Mouse (Mus musculus) heart, adult 2 months (tissue): ENCODE measurements at regions not wholly inside any gene's neighbourhood (a gene's known extent, or its start where the extent isn't known, plus 50 kb on each side); places are given as distances from the start of the nearest gene placed in this dataset.

Experiments used
- DNase-seq, 2 experiments: peaks; one replicate each; pipeline ENCODE4 v3.0.0; 2021
- H3K27ac ChIP-seq: fragments of 200-600 bp; 2 replicates; pipeline ENCODE4 v1.8.1; 2022
- H3K27me3 ChIP-seq: fragments of 200-500 bp; 2 replicates; pipeline ENCODE4 v1.6.1; 2012; ENCODE audit warnings: mild to moderate bottlenecking, low read length, inconsistent platforms, mixed read lengths; ENCODE audit not compliant: control insufficient read depth, insufficient read depth
- H3K36me3 ChIP-seq: fragments of 200-500 bp; 2 replicates; pipeline ENCODE4 v1.6.1; 2012; ENCODE audit warnings: low read length, inconsistent platforms; ENCODE audit not compliant: control insufficient read depth, insufficient read depth
- H3K4me1 ChIP-seq: fragments of 200-500 bp; 2 replicates; pipeline ENCODE4 v1.6.1; 2011; ENCODE audit warnings: low read length; ENCODE audit not compliant: control insufficient read depth, insufficient read depth
- H3K4me3 ChIP-seq: fragments of 200-600 bp; 2 replicates; pipeline ENCODE4 v1.8.1; 2022
- H3K79me2 ChIP-seq: fragments of 200-500 bp; replicated peaks from 2 replicates; pipeline ENCODE4 v1.6.1; 2012; ENCODE audit warnings: mild to moderate bottlenecking, inconsistent platforms, low read length, moderate library complexity, mixed read lengths; ENCODE audit not compliant: control insufficient read depth, insufficient read depth
- H3K9ac ChIP-seq: fragments of 200-500 bp; 2 replicates; pipeline ENCODE4 v1.6.1; 2012; ENCODE audit warnings: low read depth, mild to moderate bottlenecking, control low read depth, inconsistent platforms, low read length, mixed read lengths
- CTCF ChIP-seq: fragments of 200-600 bp; IDR thresholded peaks from 2 replicates; pipeline ENCODE4 v1.8.1; 2022; ENCODE audit warnings: antibody characterized with exemption, mild to moderate bottlenecking, moderate library complexity
- EP300 ChIP-seq: fragments of 200-500 bp; IDR thresholded peaks from 2 replicates; pipeline ENCODE4 v1.6.1; 2011; ENCODE audit warnings: low read depth, low read length, control low read depth; ENCODE audit not compliant: insufficient read depth
- POLR2A ChIP-seq: fragments of 200-500 bp; IDR thresholded peaks from 2 replicates; pipeline ENCODE4 v1.6.1; 2011; ENCODE audit warnings: mild to moderate bottlenecking, low read depth, low read length, control low read depth; ENCODE audit not compliant: insufficient read depth
- WGBS: fragments of 180-500 bp; shearing (Covaris S2); methylation state at CpG from one replicate; pipeline ENCODE4 v1.1.7; 2018; 5-methylcytosine and 5-hydroxymethylcytosine counted together
- intact Hi-C: fragments of 180-260 bp; cut with DNase I; formaldehyde crosslinking; loops from one replicate; pipeline ENCODE4 v1.15.1; 2025

- H3K79me2 ChIP-seq = no peaks in the 10 kb centered on the region
- no peaks in the 10 kb centered on the region; the same call in 1 of the 2 replicates for H3K4me1 ChIP-seq
- intact Hi-C loops = loop anchor here (5.0 kb wide), 1 partner anchor 85 kb away; no protein-coding TSS in a partner anchor
- no peak overlapping the region for H3K4me3 ChIP-seq
- 90% methylated on average over 2 of the region's 2 CpGs for WGBS
- H3K27me3 ChIP-seq = no peaks in the 10 kb centered on the region
- no peak overlapping the region for H3K9ac ChIP-seq
- DNase-seq = no peak
- no peak overlapping the region for H3K27ac ChIP-seq
- TF ChIP-seq EP300 (no peak), CTCF (no peak), POLR2A (no peak)
- H3K36me3 ChIP-seq = no peaks in the 10 kb centered on the region
These were observed 441.6 kb upstream of the Tnp1 start for GRCm38 (mm10) chr1:73457261-73457660.

GRCm38 (mm10) chr1:73456359-73457062 is 440.8 kb upstream of the Tnp1 start:
- 55% methylated on average over 8 of the region's 8 CpGs for WGBS
- Histone ChIP-seq H3K36me3 (no peaks in the 10 kb centered on the region), H3K79me2 (no peaks in the 10 kb centered on the region), H3K9ac (no peak overlapping the region), H3K4me3 (no peak overlapping the region), H3K27me3 (no peaks in the 10 kb centered on the region), H3K27ac (no peak overlapping the region), H3K4me1 (no peaks in the 10 kb centered on the region; the same call in 1 of the 2 replicates)
- intact Hi-C loops = loop anchor here (5.0 kb wide), 1 partner anchor 84 kb away; no protein-coding TSS in a partner anchor
- TF ChIP-seq CTCF (no peak), EP300 (no peak), POLR2A (no peak)
- DNase-seq = no peak

- no peak overlapping the region for H3K9ac ChIP-seq
- no peak overlapping the region for H3K27ac ChIP-seq
- H3K4me3 ChIP-seq = no peak overlapping the region
- no peaks in the 10 kb centered on the region for H3K36me3 ChIP-seq
- no peaks in the 10 kb centered on the region; the same call in 1 of the 2 replicates for H3K4me1 ChIP-seq
- H3K79me2 ChIP-seq = no peaks in the 10 kb centered on the region
- no peaks in the 10 kb centered on the region for H3K27me3 ChIP-seq
- TF ChIP-seq EP300 (no peak), CTCF (no peak), POLR2A (no peak)
- 35% methylated on average over 6 of the region's 6 CpGs for WGBS
- DNase-seq = no peak
- intact Hi-C loops = no loop called here
These were observed 428.6 kb upstream of the Tnp1 start for GRCm38 (mm10) chr1:73444216-73444890.

GRCm38 (mm10) chr1:73438385-73438784 is 422.7 kb upstream of the Tnp1 start:
- H3K4me1 ChIP-seq = no peaks in the 10 kb centered on the region
- no peaks in the 10 kb centered on the region for H3K27me3 ChIP-seq
- no peaks in the 10 kb centered on the region for H3K79me2 ChIP-seq
- intact Hi-C loops = no loop called here
- TF ChIP-seq CTCF (no peak), EP300 (no peak), POLR2A (no peak)
- no peak overlapping the region for H3K9ac ChIP-seq
- no peak overlapping the region for H3K27ac ChIP-seq
- no peak for DNase-seq
- WGBS = 48% methylated on average over 8 of the region's 8 CpGs
- no peak overlapping the region for H3K4me3 ChIP-seq
- no peaks in the 10 kb centered on the region for H3K36me3 ChIP-seq

- no peak overlapping the region for H3K4me3 ChIP-seq
- H3K4me1 ChIP-seq = no peaks in the 10 kb centered on the region
- intact Hi-C loops = no loop called here
- DNase-seq = no peak
- WGBS = 91% methylated on average over 4 of the region's 4 CpGs
- TF ChIP-seq CTCF (no peak), POLR2A (no peak), EP300 (no peak)
- H3K27ac ChIP-seq = no peak overlapping the region
- no peaks in the 10 kb centered on the region for H3K79me2 ChIP-seq
- no peaks in the 10 kb centered on the region for H3K27me3 ChIP-seq
- no peak overlapping the region for H3K9ac ChIP-seq
- no peaks in the 10 kb centered on the region for H3K36me3 ChIP-seq
These were observed 412.4 kb upstream of the Tnp1 start for GRCm38 (mm10) chr1:73428101-73428500.

GRCm38 (mm10) chr1:73425049-73425448 is 409.3 kb upstream of the Tnp1 start:
- Histone ChIP-seq H3K4me3 (no peak overlapping the region), H3K4me1 (no peaks in the 10 kb centered on the region), H3K36me3 (no peaks in the 10 kb centered on the region), H3K79me2 (no peaks in the 10 kb centered on the region), H3K27ac (no peak overlapping the region), H3K9ac (no peak overlapping the region), H3K27me3 (no peaks in the 10 kb centered on the region)
- DNase-seq = no peak
- TF ChIP-seq POLR2A (no peak), EP300 (no peak), CTCF (no peak)
- intact Hi-C loops = no loop called here
- WGBS = 68% methylated on average over 7 of the region's 7 CpGs
